Mouse (Mus musculus) hindbrain, embryonic 14.5 days (tissue): Measurements from ENCODE around the gene Fam83b. TPM values are rescaled to one million over a fixed set of nuclear protein-coding genes. Genes with fewer than 3 reads are reported as not detected.

Experiments used
- ATAC-seq: fragments of 200-750 bp; cut with Nextera tagmentation; 2 replicates; pipeline ENCODE4 v1.8.0; 2017; ENCODE audit warnings: moderate number of reproducible peaks, mild to moderate bottlenecking, moderate TSS enrichment, moderate library complexity; ENCODE audit not compliant: low FRiP score
- DNase-seq: peaks from one replicate; pipeline ENCODE4 v3.0.0-alpha.2; 2015; ENCODE audit warnings: low spot score
- H3K27ac ChIP-seq: fragments of 300-500 bp; sonication (generic); 2 replicates; pipeline ENCODE4 v1.5.1; 2014; ENCODE audit warnings: mild to moderate bottlenecking, moderate library complexity
- H3K27me3 ChIP-seq: fragments of 300-500 bp; sonication (generic); 2 replicates; pipeline ENCODE4 v1.6.1; 2014; ENCODE audit warnings: mild to moderate bottlenecking, low read length, mixed read lengths; ENCODE audit not compliant: control insufficient read depth, insufficient read depth
- H3K36me3 ChIP-seq: fragments of 300-500 bp; sonication (generic); replicated peaks from 2 replicates; pipeline ENCODE4 v1.6.1; 2014; ENCODE audit not compliant: control insufficient read depth, insufficient read depth
- H3K4me1 ChIP-seq: fragments of 300-500 bp; sonication (generic); replicated peaks from 2 replicates; pipeline ENCODE4 v1.6.1; 2014; ENCODE audit warnings: antibody characterized with exemption, low read length, mixed read lengths; ENCODE audit not compliant: control insufficient read depth, insufficient read depth
- H3K4me2 ChIP-seq: fragments of 300-500 bp; sonication (generic); replicated peaks from 2 replicates; pipeline ENCODE4 v1.6.1; 2014; ENCODE audit warnings: mild to moderate bottlenecking, moderate library complexity
- H3K4me3 ChIP-seq: fragments of 300-500 bp; sonication (generic); replicated peaks from 2 replicates; pipeline ENCODE4 v1.5.1; 2014; ENCODE audit warnings: mild to moderate bottlenecking, low read length
- H3K9ac ChIP-seq: fragments of 300-500 bp; sonication (generic); 2 replicates; pipeline ENCODE4 v1.6.1; 2014
- H3K9me3 ChIP-seq: fragments of 300-500 bp; sonication (generic); 2 replicates; pipeline ENCODE4 v1.6.1; 2016; ENCODE audit warnings: low read length; ENCODE audit not compliant: control insufficient read depth
- WGBS: fragments of 180-500 bp; shearing (Covaris S2); extraction: QIAGEN DNeasy Blood & Tissue Kit; methylation state at CpG from one replicate; pipeline ENCODE4 v1.1.7; 2014; 5-methylcytosine and 5-hydroxymethylcytosine counted together
- polyA plus RNA-seq: library from polyadenylated mRNA; unstranded; fragments of >200 nt; fragmentation: Nextera tagmentation; extraction: Ambion mirVana; gene quantifications from 2 replicates; pipeline ENCODE4 v1.2.1, GENCODE M21; 2014

Fam83b gene
- polyA plus RNA-seq, 1 experiment from 2014 or later = 0.19 TPM

DNA sequence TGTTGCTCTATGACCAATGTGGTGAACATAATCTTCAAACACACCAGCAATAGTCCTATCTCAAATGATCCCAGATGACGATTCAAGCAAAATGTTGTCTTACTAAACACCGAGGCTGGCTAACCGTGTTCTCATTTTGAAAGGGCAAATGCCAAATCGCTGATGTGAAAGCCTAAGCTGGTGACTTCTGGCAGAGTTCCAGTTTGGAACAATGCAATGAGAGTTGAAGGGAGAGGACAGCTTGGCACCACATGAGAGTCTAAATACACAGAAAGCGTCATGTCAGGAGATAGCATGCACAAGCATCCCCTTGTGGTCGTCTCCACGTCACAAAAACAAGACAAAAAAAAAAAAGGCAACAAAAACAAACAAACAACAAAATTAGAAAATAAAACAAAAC, 27.6 kb downstream of the Fam83b start:
- H3K4me2 ChIP-seq = no peak overlapping the region
- 54% methylated on average over 7 of the region's 7 CpGs for WGBS
- H3K4me1 ChIP-seq = no peaks in the 10 kb centered on the region; the same call in 1 of the 2 replicates
- no peak overlapping the region for H3K9ac ChIP-seq
- H3K27me3 ChIP-seq = no peaks in the 10 kb centered on the region
- no peaks in the 10 kb centered on the region for H3K9me3 ChIP-seq
- no peaks in the 10 kb centered on the region for H3K36me3 ChIP-seq
- no peak overlapping the region for H3K27ac ChIP-seq
- ATAC-seq (no peak), DNase-seq (no peak)
- no peak overlapping the region for H3K4me3 ChIP-seq

DNA sequence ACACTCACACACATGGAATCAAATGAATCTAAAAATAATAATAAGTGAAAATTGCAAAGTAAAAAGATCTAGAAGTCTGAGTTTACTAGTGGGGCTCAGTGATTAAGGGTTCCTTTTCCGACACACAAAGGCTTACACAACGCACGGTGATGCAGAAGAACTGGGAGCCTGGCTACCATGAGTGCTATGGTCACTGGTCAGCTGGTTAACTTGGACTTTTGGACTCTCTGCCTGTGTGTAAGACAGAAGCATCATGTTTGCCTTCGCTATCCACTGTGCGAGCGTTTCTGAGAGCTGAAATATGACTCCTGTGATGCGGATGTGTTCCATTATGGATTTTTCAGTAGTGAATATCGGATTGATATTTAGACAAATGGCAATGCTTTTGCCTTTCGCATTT, 30.9 kb downstream of the Fam83b start:
- Histone ChIP-seq H3K27me3 (no peaks in the 10 kb centered on the region), H3K4me1 (no peaks in the 10 kb centered on the region; the same call in 1 of the 2 replicates), H3K4me2 (no peak overlapping the region), H3K36me3 (no peaks in the 10 kb centered on the region), H3K27ac (no peak overlapping the region), H3K4me3 (no peak overlapping the region), H3K9me3 (no peaks in the 10 kb centered on the region), H3K9ac (no peak overlapping the region)
- WGBS = 93% methylated on average over 9 of the region's 9 CpGs
- DNase-seq (no peak), ATAC-seq (no peak)

DNA sequence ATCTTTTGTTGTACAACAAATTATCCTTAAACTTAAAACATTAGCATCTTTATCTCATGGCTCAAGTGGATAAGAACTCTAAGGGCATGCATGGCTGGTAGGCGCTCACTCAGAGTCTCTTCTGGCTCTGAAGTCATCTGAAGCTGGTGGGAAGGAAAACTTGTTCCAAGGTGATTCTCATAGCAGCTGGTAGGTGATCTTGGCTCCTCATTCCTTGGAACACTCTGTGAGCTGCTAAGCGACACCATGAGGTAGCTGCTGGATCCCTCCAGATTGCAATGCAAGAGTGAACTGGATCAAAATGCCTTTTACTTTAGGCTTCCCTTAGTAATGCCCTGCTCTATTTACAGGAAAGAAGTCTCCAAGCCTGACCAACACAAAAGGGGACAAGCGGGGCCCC, 34.5 kb downstream of the Fam83b start:
- H3K9me3 ChIP-seq = no peaks in the 10 kb centered on the region
- no peak overlapping the region for H3K27ac ChIP-seq
- no peak overlapping the region for H3K4me3 ChIP-seq
- no peak for DNase-seq
- H3K4me2 ChIP-seq = no peak overlapping the region
- ATAC-seq = no peak
- H3K36me3 ChIP-seq = no peaks in the 10 kb centered on the region
- no peaks in the 10 kb centered on the region for H3K4me1 ChIP-seq
- no peaks in the 10 kb centered on the region for H3K27me3 ChIP-seq
- whole genome bisulfite sequencing = 96% methylated on average over 3 of the region's 3 CpGs
- H3K9ac ChIP-seq = no peak overlapping the region

GRCm38 (mm10) chr9:76531368-76531767, 35.5 kb downstream of the Fam83b start:
- H3K27ac ChIP-seq = no peak overlapping the region
- H3K27me3 ChIP-seq = no peaks in the 10 kb centered on the region
- H3K9me3 ChIP-seq = no peaks in the 10 kb centered on the region
- no peak overlapping the region for H3K9ac ChIP-seq
- H3K36me3 ChIP-seq = no peaks in the 10 kb centered on the region
- WGBS = 85% methylated on average over 4 of the region's 4 CpGs
- H3K4me1 ChIP-seq = no peaks in the 10 kb centered on the region
- ATAC-seq (no peak), DNase-seq (no peak)
- H3K4me2 ChIP-seq = no peak overlapping the region
- H3K4me3 ChIP-seq = no peak overlapping the region

DNA sequence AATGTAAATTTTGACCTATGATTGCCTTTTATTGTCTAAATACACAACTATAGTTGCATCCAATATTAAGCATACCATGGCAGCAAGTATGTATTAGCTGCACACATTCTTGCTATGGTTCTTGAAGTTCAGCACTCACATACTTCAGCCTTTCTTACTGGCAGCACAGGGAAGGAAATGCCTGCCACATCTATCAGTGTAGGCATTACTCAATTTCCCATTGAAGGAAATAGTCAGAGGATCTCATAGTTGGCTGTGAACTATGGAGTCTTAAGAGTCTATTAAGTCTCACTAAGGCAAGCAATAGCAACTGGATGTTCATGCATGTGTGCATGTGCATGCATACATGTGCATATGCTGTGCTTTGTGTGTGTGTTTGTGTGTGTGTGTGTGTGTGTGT, 41.3 kb downstream of the Fam83b start:
- H3K4me1 ChIP-seq = no peaks in the 10 kb centered on the region
- H3K4me2 ChIP-seq = no peak overlapping the region
- no peak for DNase-seq
- no peak overlapping the region for H3K4me3 ChIP-seq
- H3K9me3 ChIP-seq = no peaks in the 10 kb centered on the region
- no peak overlapping the region for H3K9ac ChIP-seq
- H3K27me3 ChIP-seq = no peaks in the 10 kb centered on the region
- no peaks in the 10 kb centered on the region for H3K36me3 ChIP-seq
- no peak for ATAC-seq
- H3K27ac ChIP-seq = no peak overlapping the region

GRCm38 (mm10) chr9:76523075-76523474, 43.8 kb downstream of the Fam83b start:
- Histone ChIP-seq H3K9ac (no peak overlapping the region), H3K27me3 (no peaks in the 10 kb centered on the region), H3K9me3 (no peaks in the 10 kb centered on the region), H3K36me3 (no peaks in the 10 kb centered on the region), H3K4me1 (no peaks in the 10 kb centered on the region), H3K4me2 (no peak overlapping the region), H3K27ac (no peak overlapping the region), H3K4me3 (no peak overlapping the region)
- DNase-seq (no peak), ATAC-seq (no peak)

DNA sequence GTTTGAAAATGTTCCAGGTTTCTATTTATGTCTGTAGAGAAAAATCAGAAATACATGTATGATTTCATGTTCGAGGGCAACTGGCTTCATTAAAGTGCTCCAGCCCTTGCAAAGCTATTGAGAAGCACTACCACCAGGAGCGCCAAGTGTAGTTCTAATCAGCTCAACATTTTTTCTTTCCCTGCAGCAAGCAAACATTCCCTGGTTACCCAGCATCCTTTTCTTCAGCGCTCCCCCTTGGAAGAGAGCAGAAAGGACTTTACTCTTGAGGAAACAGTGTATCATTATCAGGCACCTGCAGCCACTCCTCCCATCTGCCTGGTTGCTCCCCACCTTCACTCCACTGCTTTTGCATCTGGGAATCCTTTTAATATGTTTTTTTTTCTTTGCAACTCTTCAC, 45.3 kb downstream of the Fam83b start:
- no peak overlapping the region for H3K9ac ChIP-seq
- no peaks in the 10 kb centered on the region for H3K4me1 ChIP-seq
- no peak for DNase-seq
- 88% methylated on average over 3 of the region's 3 CpGs for WGBS
- H3K4me2 ChIP-seq = no peak overlapping the region
- no peak overlapping the region for H3K4me3 ChIP-seq
- no peak overlapping the region for H3K27ac ChIP-seq
- H3K27me3 ChIP-seq = no peaks in the 10 kb centered on the region
- ATAC-seq = no peak
- no peaks in the 10 kb centered on the region for H3K9me3 ChIP-seq
- H3K36me3 ChIP-seq = no peaks in the 10 kb centered on the region

- Histone ChIP-seq H3K4me2 (no peak overlapping the region), H3K27ac (no peak overlapping the region), H3K9ac (no peak overlapping the region), H3K4me1 (no peaks in the 10 kb centered on the region), H3K27me3 (no peaks in the 10 kb centered on the region), H3K9me3 (no peaks in the 10 kb centered on the region), H3K4me3 (no peak overlapping the region), H3K36me3 (no peaks in the 10 kb centered on the region)
- 68% methylated on average over 1 of the region's 1 CpGs for WGBS
- no peak for ATAC-seq
- DNase-seq = no peak
Measured at GRCm38 (mm10) chr9:76518665-76519064, 48.3 kb downstream of the Fam83b start.

DNA sequence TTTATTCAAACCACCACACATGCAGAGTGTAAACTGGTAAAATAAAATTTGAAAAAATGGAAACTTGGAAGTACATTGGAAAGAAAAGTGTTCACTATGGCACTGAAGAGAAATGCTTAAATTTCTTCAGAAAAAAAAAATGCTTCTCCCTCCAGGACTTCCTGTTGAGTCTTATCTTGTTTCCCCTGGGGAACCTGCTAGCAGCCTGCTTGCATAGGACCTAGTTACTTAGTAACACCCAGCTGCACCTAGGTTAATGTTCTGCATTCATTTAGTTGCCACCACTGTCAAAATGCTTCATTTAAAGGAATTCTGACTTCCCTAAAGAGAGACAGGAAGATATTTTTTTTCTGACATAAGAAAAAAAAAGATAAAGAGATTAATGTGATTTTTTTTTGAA, 61.3 kb downstream of the Fam83b start:
- no peaks in the 10 kb centered on the region for H3K9me3 ChIP-seq
- H3K27ac ChIP-seq = no peak overlapping the region
- H3K4me1 ChIP-seq = no peaks in the 10 kb centered on the region
- ATAC-seq (no peak), DNase-seq (no peak)
- H3K9ac ChIP-seq = no peak overlapping the region
- H3K27me3 ChIP-seq = no peaks in the 10 kb centered on the region
- H3K4me3 ChIP-seq = no peak overlapping the region
- H3K4me2 ChIP-seq = no peak overlapping the region
- no peaks in the 10 kb centered on the region for H3K36me3 ChIP-seq

GRCm38 (mm10) chr9:76489737-76490136, 77.2 kb downstream of the Fam83b start:
- no peak overlapping the region for H3K4me3 ChIP-seq
- DNase-seq = no peak
- H3K9me3 ChIP-seq = peaks cover 11% of the 10 kb centered on the region; the same call in 1 of the 2 replicates
- WGBS = 92% methylated on average over 3 of the region's 3 CpGs
- no peaks in the 10 kb centered on the region for H3K27me3 ChIP-seq
- H3K27ac ChIP-seq = no peak overlapping the region
- no peak overlapping the region for H3K4me2 ChIP-seq
- no peak overlapping the region for H3K9ac ChIP-seq
- H3K4me1 ChIP-seq = no peaks in the 10 kb centered on the region
- H3K36me3 ChIP-seq = no peaks in the 10 kb centered on the region
- ATAC-seq = no peak
